Mouse (Mus musculus) cerebellum, adult 18-20 months (tissue): Measurements from ENCODE around the gene Tmem131.
A peak's percentile ranks its signal among the peaks of the same experiment; 100 is the strongest.

Experiments
- DNase-seq, 2 experiments: peaks; one replicate each; pipeline ENCODE4 v3.0.0; 2021

The Tmem131 gene

DNA sequence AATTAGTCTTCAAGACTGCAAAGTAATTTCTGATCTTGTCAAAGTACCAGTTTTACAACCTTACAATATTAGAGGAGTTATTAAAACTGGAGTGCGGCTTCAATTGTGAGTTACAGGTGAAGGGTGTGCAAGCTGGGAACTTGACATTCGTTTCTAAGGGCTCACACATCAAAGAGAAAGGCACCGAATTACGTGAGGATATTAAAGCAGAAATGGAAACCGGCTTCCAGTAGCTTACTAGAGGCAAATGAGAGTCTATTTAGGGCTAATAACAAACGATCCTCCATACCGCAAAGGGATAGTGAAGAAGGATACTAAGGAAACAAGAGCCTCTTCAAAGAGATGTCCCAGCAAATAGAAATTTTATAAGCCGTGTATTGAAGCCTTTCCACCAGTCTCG lies 5.1 kb downstream of the Tmem131 start:
- DNase-seq = no peak

GRCm38 (mm10) chr1:36937648-36938047 lies 5.8 kb downstream of the Tmem131 start:
- DNase-seq = no peak

DNA sequence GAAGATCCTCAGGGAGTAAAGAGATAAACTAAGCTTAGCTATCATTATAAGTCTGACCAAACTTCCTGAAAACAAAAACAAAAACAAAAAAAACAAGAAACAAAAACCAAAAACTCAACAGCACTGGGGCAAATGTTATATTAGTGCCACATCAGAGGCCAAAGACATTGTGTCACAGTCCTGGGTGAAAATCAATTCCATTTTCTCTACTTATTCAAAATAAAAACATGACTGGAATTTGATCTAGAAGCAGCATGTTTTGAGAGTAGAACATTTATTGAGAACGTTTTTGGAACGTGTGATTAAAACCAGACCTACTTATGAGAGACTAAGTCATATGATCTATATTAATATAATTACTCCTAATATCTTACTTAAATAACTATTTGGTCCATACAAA lies 6.5 kb downstream of the Tmem131 start:
- no peak for DNase-seq

GRCm38 (mm10) chr1:36936567-36936966 lies 6.9 kb downstream of the Tmem131 start:
- DNase-seq = no peak

- DNase-seq = no peak
Measured at GRCm38 (mm10) chr1:36934778-36935177, 8.7 kb downstream of the Tmem131 start.

DNA sequence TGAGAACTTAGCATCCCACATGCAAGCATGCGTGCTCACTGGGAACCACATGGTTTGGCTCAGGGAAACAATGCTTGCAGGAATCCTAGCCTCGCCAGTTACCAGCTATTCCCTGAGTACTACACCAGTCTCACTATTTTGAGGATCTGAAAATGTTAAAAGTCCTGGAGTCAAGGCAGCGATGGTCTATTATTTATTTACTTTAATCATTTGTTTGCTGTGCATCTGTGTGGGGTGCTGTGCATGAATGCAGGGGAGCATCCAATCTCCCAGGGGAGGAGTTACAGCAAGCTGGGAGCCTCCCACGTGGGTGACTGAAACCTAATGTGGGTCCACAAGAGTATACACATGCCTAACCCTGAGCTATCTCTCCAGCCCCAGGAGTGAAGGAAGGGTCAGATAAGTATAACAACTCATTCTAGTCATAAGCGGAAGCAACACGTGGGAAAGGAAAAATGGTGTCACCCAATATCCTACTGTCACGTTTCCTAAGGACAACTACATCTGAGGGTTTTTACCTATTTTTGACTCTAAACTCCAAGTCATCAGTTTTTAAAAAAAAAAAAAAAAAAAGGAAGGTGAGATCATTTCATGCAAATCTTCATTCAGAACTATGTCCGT lies 9.4 kb downstream of the Tmem131 start:
- no peak for DNase-seq

DNA sequence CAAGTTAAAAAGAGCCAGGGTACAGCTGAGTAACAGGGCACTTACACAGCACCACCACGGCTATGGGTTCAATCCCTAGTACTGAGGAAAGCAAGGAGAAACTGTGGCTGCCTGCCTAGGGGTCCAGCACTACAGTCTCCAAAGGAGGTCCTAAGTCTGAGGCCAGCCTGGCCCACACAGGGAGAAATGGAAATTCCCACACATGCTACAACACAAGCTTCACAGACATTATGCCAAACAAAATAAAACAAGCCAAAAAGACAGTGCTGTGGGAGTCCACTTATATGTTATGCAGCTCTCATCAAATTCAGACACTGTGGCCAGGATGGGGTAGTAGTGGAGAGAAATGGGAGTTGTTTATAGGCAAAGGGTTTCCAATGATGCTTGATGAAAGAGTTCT lies 11.2 kb downstream of the Tmem131 start:
- no peak for DNase-seq

- no peak for DNase-seq
Measured at GRCm38 (mm10) chr1:36930911-36931310, 12.6 kb downstream of the Tmem131 start.

DNA sequence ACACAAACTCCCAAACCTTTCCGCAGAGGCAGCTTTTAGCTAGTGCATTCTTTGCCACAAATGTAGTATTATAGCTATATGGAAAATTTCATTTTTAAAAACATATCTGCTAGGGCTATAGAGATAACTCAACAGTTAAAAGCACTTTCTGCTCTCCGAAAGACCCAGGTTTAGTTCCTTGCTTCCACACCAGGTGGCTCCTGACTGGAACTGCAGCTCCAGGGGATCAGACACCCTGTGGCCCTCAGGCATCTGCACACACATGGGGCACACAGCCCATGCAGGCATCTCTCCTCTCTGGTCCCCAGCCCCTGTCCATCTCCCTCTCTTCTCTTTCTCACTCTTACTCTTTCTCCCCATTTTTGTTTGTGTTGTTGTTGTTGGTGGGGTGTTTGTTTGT lies 13.5 kb downstream of the Tmem131 start:
- no peak for DNase-seq

- DNase-seq = no peak
Measured at GRCm38 (mm10) chr1:36928357-36929330, 14.8 kb downstream of the Tmem131 start.

DNA sequence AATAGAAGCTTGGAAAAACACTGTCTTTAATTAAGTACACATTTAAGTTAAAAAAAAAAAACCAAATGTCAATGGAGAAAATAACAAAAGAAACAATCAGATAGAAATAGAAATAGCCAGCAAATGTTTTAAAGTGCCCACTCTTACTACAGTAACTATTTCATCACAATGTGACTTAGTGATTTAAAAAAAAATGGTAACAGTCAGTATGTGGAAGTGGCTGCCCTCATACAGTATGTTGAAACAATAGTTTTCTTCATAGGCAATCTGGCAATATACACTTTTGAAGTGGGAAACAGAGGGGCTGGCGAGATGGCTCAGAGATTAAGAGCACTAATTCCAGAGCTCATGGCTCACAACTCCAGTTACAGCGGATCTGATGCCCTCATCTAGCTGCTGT lies 15.9 kb downstream of the Tmem131 start:
- no peak for DNase-seq

DNA sequence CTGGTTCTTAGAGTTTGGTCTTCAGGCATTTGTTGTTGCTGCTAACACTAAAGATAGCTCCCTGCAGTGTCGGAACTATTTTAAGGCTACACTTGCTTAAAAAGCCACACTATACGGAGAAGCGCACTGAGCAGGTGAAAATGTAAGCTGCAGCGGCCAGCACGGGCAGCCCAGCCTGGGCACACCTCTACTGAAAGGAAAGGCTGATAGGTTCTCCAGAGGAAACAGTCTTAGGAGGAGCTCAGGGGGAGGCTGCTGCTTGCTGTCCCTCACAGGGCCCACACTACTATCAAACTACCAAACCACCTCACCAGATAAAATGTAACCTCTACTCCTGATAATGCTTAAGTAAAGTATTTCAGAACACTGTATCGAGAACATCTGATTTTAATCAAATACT lies 16.7 kb downstream of the Tmem131 start:
- no peak for DNase-seq

DNA sequence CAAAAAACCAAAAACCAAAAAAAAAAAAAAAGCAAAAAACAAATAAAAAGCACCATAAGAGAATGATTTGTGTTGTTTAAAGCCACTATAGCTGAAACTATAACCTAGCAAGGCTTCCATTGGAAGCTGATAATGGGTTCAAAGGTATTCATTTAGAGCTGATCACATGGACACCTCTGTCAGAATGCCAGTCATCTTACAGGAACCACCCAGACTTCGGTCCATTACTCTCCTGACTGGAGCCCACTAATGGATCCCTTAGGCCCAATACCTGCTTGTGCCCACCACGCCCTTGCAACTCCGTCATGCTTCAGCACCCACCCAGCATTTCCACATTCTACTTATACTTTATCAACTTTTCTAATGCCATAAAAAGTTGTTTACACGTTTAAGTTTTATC lies 17.2 kb downstream of the Tmem131 start:
- DNase-seq = no peak

- DNase-seq = no peak
Measured at GRCm38 (mm10) chr1:36925781-36926180, 17.7 kb downstream of the Tmem131 start.

DNA sequence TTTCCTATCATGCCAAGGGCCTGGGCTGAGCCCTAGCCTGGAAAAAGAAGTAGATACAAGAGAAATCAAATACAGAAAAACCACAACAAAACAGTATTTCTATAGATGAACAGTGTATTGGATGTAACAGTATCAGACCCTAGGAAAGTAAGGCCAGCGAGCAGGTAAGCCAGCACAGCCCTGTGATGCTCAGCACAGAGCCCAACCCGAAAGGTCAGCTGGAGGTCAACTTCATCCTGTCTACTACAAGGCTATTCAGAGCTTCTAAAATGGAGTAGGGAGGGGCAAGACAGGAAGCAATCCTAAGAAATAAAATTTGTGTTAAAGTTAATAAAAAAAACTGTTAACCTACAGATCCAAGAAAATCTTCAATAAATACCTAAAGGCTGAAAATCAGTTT lies 18.6 kb downstream of the Tmem131 start:
- DNase-seq = no peak

DNA sequence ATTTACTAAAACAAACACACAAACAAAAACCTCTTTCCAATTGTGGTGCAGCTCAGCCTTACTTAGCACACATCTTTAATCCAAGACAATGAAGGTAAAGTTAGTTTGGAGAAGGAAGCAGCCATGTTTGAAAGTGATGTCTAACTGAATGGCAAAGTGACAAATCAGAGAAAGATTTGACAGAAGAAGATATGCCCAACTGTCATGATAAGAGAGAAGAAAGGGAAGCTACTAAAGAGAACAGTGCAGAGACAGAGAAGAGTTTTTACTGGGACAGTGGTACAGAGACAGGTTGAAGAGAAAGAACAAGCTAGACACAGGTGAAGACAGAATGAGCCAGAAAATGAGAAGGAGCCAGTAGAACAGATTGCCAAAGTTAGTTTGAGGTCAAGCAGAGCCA lies 19.6 kb downstream of the Tmem131 start:
- DNase-seq = no peak

- no peak for DNase-seq
Measured at GRCm38 (mm10) chr1:36922623-36923421, 20.6 kb downstream of the Tmem131 start.

DNA sequence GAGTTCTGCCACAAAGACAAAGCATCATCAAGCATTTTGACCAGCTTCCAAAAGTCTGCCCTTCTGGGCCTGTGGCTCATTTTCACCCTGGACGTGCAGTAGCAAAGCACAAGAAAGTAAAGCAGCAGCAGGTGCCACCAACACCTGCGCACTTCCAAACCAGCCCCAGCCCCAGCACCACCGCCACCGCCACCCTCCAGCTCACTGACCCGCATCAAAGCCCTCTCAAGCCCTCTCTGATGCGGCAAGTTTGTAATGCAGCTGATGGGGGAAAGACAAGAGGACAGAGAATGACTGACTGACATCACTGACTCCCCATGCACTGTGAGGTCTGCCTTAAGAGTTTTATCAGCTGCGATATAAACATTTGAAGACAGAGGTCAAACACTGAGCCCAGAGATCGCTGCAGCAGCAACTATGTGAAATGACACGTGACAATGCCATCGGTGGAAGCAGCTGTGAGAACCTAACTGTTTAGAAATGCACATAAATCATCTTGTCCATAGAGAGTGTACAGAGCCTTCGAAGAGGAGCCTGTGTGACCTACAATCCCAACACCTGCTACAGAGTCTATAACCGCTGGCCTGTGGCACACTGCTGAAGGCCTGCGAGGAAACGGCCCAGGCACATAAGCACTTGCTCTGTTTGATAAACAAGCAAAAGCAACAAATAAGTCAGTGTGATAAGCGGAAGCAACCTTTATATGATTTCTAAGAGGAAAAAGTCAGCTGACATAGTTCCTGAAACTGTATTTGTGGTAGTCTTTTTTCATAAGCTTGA lies 21.7 kb downstream of the Tmem131 start:
- no peak for DNase-seq

GRCm38 (mm10) chr1:36920726-36921125 lies 22.7 kb downstream of the Tmem131 start:
- DNase-seq = no peak

GRCm38 (mm10) chr1:36920154-36920716 lies 23.2 kb downstream of the Tmem131 start:
- peak; percentile 54 to 57 for DNase-seq

GRCm38 (mm10) chr1:36919728-36920127 lies 23.7 kb downstream of the Tmem131 start:
- DNase-seq = no peak

DNA sequence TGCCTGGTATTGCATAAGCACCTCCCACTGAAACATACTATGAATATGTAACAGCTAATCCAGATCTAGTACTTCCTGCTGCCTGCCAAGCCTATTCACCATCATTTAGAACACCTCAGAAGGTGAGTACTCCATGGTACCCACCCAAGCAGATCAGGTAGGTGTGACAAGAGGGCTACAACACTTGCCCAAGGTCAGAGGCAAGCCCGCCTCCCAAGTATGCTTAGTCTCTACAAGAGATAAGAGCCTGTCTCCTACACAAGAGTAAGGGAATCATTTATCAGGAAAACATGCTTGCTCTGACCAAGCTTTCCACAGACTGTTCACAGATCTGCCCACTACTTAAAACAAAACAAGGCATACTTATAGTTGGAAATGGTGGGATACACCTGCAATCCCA lies 26.0 kb downstream of the Tmem131 start:
- DNase-seq = no peak
